Mouse (Mus musculus) heart, postnatal 0 days (tissue): ENCODE measurements at regions not wholly inside any gene's neighbourhood (a gene's known extent, or its start where the extent isn't known, plus 50 kb on each side); places are given as distances from the start of the nearest gene placed in this dataset.
"Not testable (repeated sequence)": the region's sequence is repeated elsewhere in the genome, so short reads cannot be mapped to it uniquely, and the experiment has no call there.

Experiments used
- ATAC-seq: fragments of 200-750 bp; cut with Nextera tagmentation; 2 replicates; pipeline ENCODE4 v1.8.0; 2017; ENCODE audit warnings: low read depth, moderate number of reproducible peaks, moderate library complexity; ENCODE audit not compliant: insufficient read depth
- DNase-seq: peaks from one replicate; pipeline ENCODE4 v3.0.0-alpha.2; 2016; ENCODE audit warnings: low spot score
- H3K27ac ChIP-seq: fragments of 300-500 bp; sonication (generic); 2 replicates; pipeline ENCODE4 v1.5.1; 2014; ENCODE audit warnings: low read depth, mild to moderate bottlenecking
- H3K27me3 ChIP-seq: fragments of 300-500 bp; sonication (generic); 2 replicates; pipeline ENCODE4 v1.6.1; 2014; ENCODE audit warnings: low read length, mixed read lengths; ENCODE audit not compliant: control insufficient read depth, insufficient read depth
- H3K36me3 ChIP-seq: fragments of 300-500 bp; sonication (generic); replicated peaks from 2 replicates; pipeline ENCODE4 v1.6.1; 2014; ENCODE audit warnings: low read length, mixed read lengths; ENCODE audit not compliant: control insufficient read depth, insufficient read depth
- H3K4me1 ChIP-seq: fragments of 300-500 bp; sonication (generic); 2 replicates; pipeline ENCODE4 v1.6.1; 2014; ENCODE audit warnings: antibody characterized with exemption; ENCODE audit not compliant: control insufficient read depth, insufficient read depth
- H3K4me2 ChIP-seq: fragments of 300-500 bp; sonication (generic); 2 replicates; pipeline ENCODE4 v1.6.1; 2014; ENCODE audit warnings: low read depth, mild to moderate bottlenecking, low read length, moderate library complexity
- H3K4me3 ChIP-seq: fragments of 300-500 bp; sonication (generic); 2 replicates; pipeline ENCODE4 v1.5.1; 2014; ENCODE audit warnings: low read depth, low read length
- H3K9ac ChIP-seq: fragments of 300-500 bp; sonication (generic); replicated peaks from 2 replicates; pipeline ENCODE4 v1.6.1; 2014; ENCODE audit warnings: low read depth, low read length, mixed read lengths
- H3K9me3 ChIP-seq: fragments of 300-500 bp; sonication (generic); replicated peaks from 2 replicates; pipeline ENCODE4 v1.6.1; 2016; ENCODE audit warnings: low read length; ENCODE audit not compliant: control insufficient read depth
- CTCF ChIP-seq: IDR thresholded peaks from 2 replicates; pipeline ENCODE4 v1.5.1; 2016; ENCODE audit warnings: antibody characterized with exemption, control low read depth, low read depth
- EP300 ChIP-seq: IDR thresholded peaks from 2 replicates; pipeline ENCODE4 v1.6.1; 2016; ENCODE audit warnings: antibody characterized with exemption, low read depth
- WGBS: fragments of 180-500 bp; shearing (Covaris S2); extraction: QIAGEN DNeasy Blood & Tissue Kit; methylation state at CpG from one replicate; pipeline ENCODE4 v1.1.7; 2014; 5-methylcytosine and 5-hydroxymethylcytosine counted together

DNA sequence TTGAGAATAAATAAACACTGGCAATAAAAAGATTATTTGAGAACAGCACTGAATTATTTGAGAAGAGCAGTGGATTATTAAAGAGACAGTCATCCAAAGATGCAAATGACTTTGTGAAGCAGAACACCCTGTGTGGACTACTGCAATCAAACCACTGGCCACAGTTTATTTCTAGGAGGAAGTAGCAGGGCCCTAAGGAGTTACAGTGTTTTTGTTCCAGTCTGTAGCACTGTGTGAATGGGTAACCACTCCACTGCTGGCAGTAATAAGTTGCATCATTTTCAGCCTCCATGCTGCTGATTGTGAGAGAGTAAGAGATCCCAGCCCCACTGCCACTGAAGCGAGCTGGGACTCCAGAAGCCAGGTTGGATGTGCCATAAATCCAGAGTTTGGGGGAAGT is 1110.9 kb downstream of the Rpia start:
- H3K4me2 ChIP-seq = no peak overlapping the region
- TF ChIP-seq CTCF (no peak), EP300 (no peak)
- DNase-seq (no peak), ATAC-seq (no peak)
- no peak overlapping the region for H3K4me3 ChIP-seq
- H3K36me3 ChIP-seq = no peaks in the 10 kb centered on the region
- no peaks in the 10 kb centered on the region for H3K4me1 ChIP-seq
- no peak overlapping the region for H3K9ac ChIP-seq
- H3K27ac ChIP-seq = no peak overlapping the region
- WGBS = 48% methylated on average over 1 of the region's 1 CpGs
- H3K9me3 ChIP-seq = no peaks in the 10 kb centered on the region
- no peaks in the 10 kb centered on the region for H3K27me3 ChIP-seq

DNA sequence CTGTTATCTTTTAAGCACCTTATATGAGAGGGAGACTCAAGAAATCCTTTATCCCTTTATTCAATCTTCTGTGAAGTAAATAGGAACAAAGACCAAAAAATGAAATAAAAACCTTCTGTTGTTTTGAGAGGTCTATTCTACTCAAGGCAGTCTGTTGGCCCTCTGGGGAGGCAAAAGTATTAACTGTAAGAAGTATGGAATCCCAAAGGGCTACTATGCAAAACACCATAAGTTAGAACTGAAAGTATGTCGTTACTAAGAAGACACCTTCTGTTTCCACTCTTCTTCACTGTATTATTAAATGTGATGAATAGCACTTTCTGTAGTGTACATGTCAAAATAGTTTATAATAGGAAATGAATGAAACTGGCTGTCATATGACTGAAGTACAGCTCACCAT is 1129.6 kb downstream of the Rpia start:
- H3K27ac ChIP-seq, H3K27me3 ChIP-seq, DNase-seq: not testable (repeated sequence)

More for the DNA sequence above, 1129.6 kb downstream of the Rpia start:
- WGBS = 57% methylated on average over 1 of the region's 1 CpGs
- H3K4me3 ChIP-seq, ATAC-seq, H3K4me2 ChIP-seq, H3K9ac ChIP-seq, H3K4me1 ChIP-seq, H3K9me3 ChIP-seq, H3K36me3 ChIP-seq: not testable (repeated sequence)
